Mouse (Mus musculus): ENCODE data around the gene Dusp14.

Gene Dusp14

DNA sequence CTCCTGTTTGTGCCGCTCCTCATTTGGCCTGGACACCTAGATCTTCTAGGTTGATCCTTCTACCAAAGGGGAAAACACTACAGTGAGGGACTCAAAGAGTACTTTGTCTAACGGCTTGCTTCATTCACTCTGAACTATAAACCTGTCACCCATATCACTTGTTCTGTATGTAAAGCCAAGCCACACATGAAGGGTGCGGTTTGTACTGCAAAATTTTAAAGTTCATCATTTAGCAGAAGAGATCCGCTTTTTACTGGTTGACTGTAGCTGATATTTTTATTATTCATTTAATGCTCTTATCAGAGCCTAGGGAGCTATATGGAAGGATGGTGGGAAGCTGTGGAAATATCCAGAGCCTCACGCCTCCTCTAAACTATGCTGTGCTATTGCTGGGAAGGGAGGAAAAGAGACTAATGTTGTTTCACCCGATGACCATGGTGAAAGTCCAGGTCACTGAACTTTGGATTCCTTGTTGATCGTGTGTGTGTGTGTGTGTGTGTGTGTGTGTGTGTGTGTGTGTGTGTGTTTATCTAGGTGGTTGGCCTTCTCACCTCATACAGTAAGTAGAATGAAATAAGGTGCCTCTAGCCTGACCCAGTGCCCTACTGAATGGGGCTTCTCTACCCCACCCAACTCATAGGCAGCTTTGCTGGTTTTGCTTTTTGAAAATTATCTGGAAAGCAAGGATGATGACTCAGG lies 52.1 kb downstream of the Dusp14 start:
- DNase-seq (ENCODE audit: low read depth, low spot score) = no peak

DNA sequence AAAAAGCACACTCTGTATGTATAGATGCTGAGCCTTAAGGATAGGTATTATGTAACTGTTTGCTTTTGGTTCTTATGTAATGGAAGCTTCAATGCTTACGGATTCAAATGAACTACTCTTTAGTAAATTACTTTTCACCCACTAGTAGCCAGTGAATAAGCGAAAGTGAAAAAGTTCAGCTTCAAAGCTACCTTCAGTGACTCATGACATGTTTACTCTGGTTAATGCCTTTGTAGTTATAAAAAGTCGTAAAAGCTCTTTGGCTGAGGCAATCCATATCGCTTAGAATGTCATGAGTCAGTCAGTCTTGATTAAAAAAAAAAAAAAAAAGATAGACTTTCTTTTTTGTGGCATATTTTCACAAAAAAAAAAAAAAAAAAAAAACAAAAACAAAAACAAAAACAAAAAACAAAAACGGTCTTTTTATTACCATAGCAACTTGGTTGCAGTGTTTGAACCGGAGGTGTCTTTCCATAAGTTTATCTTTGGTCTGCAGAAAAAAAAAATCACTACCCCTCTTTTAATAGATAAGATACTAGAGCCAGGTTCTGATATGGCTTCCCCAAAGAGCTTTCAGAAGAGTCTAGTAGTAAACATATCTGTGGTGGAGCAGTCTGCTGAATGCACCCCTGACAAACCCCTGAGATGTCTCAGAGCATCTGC lies 52.8 kb downstream of the Dusp14 start:
- DNase-seq (ENCODE audit: low read depth, low spot score) = no peak

GRCm38 (mm10) chr11:84013105-84013504 lies 56.0 kb downstream of the Dusp14 start:
- DNase-seq (ENCODE audit: low read depth, low spot score) = no peak

DNA sequence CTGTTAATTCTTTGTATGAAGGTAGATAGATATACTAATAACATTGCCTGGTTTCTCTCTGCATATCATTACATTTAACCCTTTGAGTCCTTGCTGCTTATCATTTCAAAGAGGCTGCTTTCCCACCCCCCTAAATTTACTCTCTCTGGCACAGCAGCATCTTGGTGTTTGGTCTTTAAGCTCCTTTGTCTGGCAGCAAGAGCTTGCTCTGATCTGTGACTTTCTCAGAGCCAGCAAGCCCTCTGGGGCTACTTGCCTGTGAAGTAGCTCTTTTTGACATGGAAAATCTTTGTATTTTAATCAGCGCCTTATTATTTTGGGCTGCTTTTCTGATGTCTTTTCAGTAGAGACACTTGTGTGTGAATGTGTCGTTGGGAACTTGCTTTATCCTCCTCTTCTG lies 57.5 kb downstream of the Dusp14 start:
- no peak for DNase-seq (ENCODE audit: low read depth, low spot score)

- DNase-seq (ENCODE audit: low read depth, low spot score) = no peak
These were observed 58.0 kb downstream of the Dusp14 start for GRCm38 (mm10) chr11:84011050-84011449.

- no peak for DNase-seq (ENCODE audit: low read depth, low spot score)
These were observed 58.6 kb downstream of the Dusp14 start for GRCm38 (mm10) chr11:84010411-84010810.

DNA sequence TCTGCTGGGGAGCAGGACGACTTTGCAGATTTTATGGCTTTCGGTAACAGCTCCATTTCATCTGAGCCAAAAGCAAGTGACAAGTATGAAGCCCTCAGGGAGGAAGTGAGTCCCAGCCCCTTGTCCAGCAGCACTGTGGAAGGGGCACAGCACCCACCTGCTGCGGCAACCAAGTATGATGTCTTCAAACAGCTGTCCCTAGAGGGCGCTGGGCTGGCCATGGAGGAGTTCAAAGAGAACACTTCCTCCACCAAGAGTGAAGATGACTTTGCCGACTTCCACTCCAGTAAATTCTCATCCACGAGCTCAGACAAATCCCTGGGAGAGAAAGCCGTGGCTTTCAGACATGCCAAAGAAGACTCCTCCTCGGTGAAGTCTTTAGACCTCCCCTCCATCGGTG lies 60.1 kb downstream of the Dusp14 start:
- no peak for DNase-seq (ENCODE audit: low read depth, low spot score)

DNA sequence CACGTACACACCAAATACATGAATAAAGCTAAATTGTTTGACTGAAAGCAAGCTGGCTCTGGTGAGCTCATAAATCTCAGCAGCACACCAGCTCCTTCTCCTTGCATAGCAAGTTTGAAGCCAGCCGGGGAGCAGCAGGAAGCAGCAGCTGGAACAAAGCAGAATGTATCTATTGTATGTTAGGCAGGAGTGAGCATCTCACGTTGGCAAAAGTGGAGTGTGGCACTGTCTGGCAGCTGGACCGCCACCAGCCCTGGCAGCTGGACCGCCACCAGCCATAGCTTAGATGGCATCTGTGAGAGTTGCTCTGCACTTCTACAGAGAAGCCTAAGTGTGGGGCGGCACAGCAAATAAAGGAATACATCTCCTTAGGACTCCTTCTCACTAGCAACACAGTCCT lies 65.1 kb downstream of the Dusp14 start:
- no peak for DNase-seq (ENCODE audit: low read depth, low spot score)

DNA sequence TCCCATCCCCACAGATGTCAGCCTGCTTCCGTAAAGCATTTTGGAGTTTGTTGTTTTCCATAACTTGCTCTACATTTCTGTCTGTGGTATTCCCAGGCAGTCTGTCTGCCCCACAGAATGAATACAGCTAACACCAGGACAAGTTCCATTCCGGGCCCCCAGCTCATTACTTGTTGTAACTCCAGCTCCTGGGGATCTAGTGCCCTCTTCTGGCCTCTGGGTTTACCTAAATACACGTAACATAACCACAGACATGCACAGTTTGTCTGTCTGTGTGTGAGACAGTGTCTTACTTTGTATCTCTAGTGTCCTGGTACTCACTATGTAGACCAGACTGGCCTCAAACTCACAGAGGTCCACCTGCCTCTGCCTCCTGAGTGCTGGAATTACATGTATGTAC lies 67.8 kb downstream of the Dusp14 start:
- no peak for DNase-seq (ENCODE audit: low read depth, low spot score)

DNA sequence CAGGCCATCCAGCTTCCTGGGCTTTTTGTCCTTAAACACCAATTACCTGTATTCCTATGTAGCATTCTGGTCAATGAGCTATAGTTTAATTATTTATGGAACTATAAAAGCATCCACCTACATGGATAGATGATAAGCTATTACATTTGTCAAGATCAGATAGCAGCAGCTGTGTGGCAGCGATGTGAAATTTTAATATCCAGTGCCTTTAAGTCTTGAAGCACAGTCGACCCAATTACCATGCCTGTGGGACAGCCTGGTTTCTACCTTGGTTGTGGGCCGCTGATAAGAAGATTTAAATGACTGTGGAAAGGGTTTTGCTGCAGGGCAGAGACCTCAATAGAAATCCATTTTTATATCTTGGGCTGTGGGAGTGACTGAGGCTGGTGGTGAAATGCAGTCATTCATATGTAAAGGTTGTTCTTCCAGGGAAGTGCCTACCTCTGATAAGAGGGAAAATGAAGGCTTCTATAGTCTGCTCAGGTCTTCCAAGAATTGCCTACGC lies 69.6 kb downstream of the Dusp14 start:
- DNase-seq (ENCODE audit: low read depth, low spot score) = no peak

DNA sequence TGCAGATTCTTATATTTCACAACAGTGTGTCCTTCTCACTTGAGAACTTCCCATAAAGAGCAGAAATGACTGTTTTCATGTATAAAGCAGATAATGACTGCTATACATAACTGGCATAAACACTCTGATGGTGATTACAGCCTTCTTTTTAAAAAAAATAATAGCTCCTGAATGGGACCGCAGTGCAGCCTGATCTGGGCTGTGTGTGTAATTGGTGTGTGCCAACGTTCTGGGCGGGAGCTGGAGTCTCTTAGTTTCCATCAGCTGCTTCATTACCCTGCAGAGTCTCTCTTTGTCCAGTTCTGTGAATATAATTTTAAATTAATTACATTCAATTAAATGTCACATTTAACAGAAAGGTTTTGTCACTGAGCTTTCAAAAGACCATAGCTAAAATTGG lies 70.1 kb downstream of the Dusp14 start:
- no peak for DNase-seq (ENCODE audit: low read depth, low spot score)

Measured in embryo, embryonic 11.5 days (tissue).